Mouse (Mus musculus): ENCODE results near the gene Kifc3. TPM values are rescaled to one million over a fixed set of nuclear protein-coding genes. Genes with fewer than 3 reads are reported as not detected.

Gene Kifc3
- polyA plus RNA-seq, 1 experiment = 15.9 TPM

- no peak for TF ChIP-seq CTCF (IDR thresholded peaks at IDR 0.05; ENCODE audit: low read depth, low read length)
- TF ChIP-seq POLR2A (IDR thresholded peaks at IDR 0.05; ENCODE audit: borderline replicate concordance, low read depth, low read length) = no peak
- H3K4me1 ChIP-seq (ENCODE audit: control insufficient read depth, insufficient read depth, low read length) = no peaks in the 10 kb centered on the region
Observed at GRCm38 (mm10) chr8:95064531-95064930, 138.1 kb downstream of the Kifc3 start.

GRCm38 (mm10) chr8:95059812-95060533 lies 142.6 kb downstream of the Kifc3 start:
- H3K27ac ChIP-seq (ENCODE audit: insufficient read depth, low read depth, low read length) = no peak overlapping the region
- TF ChIP-seq CTCF (IDR thresholded peaks at IDR 0.05; ENCODE audit: low read depth, low read length) = no peak
- no peak for TF ChIP-seq POLR2A (IDR thresholded peaks at IDR 0.05; ENCODE audit: borderline replicate concordance, low read depth, low read length)
- H3K4me1 ChIP-seq (ENCODE audit: control insufficient read depth, insufficient read depth, low read length) = no peaks in the 10 kb centered on the region
- H3K4me3 ChIP-seq (ENCODE audit: insufficient read depth, low read length) = no peak overlapping the region

More at GRCm38 (mm10) chr8:95064531-95064930, 138.1 kb downstream of the Kifc3 start:
- H3K4me3 ChIP-seq (ENCODE audit: insufficient read depth, low read length) = no peak overlapping the region
- H3K27ac ChIP-seq (ENCODE audit: insufficient read depth, low read depth, low read length) = no peak overlapping the region

GRCm38 (mm10) chr8:95058661-95059060 lies 144.0 kb downstream of the Kifc3 start:
- Histone ChIP-seq H3K4me3 (ENCODE audit: insufficient read depth, low read length) (no peak overlapping the region), H3K27ac (ENCODE audit: insufficient read depth, low read depth, low read length) (no peak overlapping the region), H3K4me1 (ENCODE audit: control insufficient read depth, insufficient read depth, low read length) (no peaks in the 10 kb centered on the region)
- TF ChIP-seq POLR2A (IDR thresholded peaks at IDR 0.05; ENCODE audit: borderline replicate concordance, low read depth, low read length) = no peak

GRCm38 (mm10) chr8:95056414-95056813 lies 146.2 kb downstream of the Kifc3 start:
- no peak overlapping the region for H3K4me3 ChIP-seq (ENCODE audit: insufficient read depth, low read length)
- no peak for TF ChIP-seq POLR2A (IDR thresholded peaks at IDR 0.05; ENCODE audit: borderline replicate concordance, low read depth, low read length)
- TF ChIP-seq CTCF (IDR thresholded peaks at IDR 0.05; ENCODE audit: low read depth, low read length) = no peak
- H3K27ac ChIP-seq (ENCODE audit: insufficient read depth, low read depth, low read length) = no peak overlapping the region
- H3K4me1 ChIP-seq (ENCODE audit: control insufficient read depth, insufficient read depth, low read length) = no peaks in the 10 kb centered on the region

- no peak within 1 kb of the TSS for H3K4me3 ChIP-seq (ENCODE audit: insufficient read depth, low read length)
- H3K4me1 ChIP-seq (ENCODE audit: control insufficient read depth, insufficient read depth, low read length) = no peaks in the 10 kb centered on the region
- H3K27ac ChIP-seq (ENCODE audit: insufficient read depth, low read depth, low read length) = no peak within 1 kb of the TSS
- TF ChIP-seq POLR2A (IDR thresholded peaks at IDR 0.05; ENCODE audit: borderline replicate concordance, low read depth, low read length) (no peak), CTCF (IDR thresholded peaks at IDR 0.05; ENCODE audit: low read depth, low read length) (no peak)
Observed at GRCm38 (mm10) chr8:95054927-95055510, 147.6 kb downstream of the Kifc3 start, which contains the start of gene Drc7. Drc7 (plus strand) TSS chr8:95055103.

GRCm38 (mm10) chr8:95054438-95054837 lies 148.2 kb downstream of the Kifc3 start:
- Histone ChIP-seq H3K27ac (ENCODE audit: insufficient read depth, low read depth, low read length) (no peak overlapping the region), H3K4me3 (ENCODE audit: insufficient read depth, low read length) (no peak overlapping the region), H3K4me1 (ENCODE audit: control insufficient read depth, insufficient read depth, low read length) (no peaks in the 10 kb centered on the region)
- no peak for TF ChIP-seq CTCF (IDR thresholded peaks at IDR 0.05; ENCODE audit: low read depth, low read length)
- TF ChIP-seq POLR2A (IDR thresholded peaks at IDR 0.05; ENCODE audit: borderline replicate concordance, low read depth, low read length) = no peak

Other genes starting within 250 kb of the Kifc3 start
- gene Adgrg1, start 228.1 kb downstream of the Kifc3 start, polyA plus RNA-seq (2012; ENCODE audit: insufficient read depth, insufficient read length, missing spikeins) = 1.1 and 1.8 TPM in 2 replicates
- gene Adgrg3, start 185.1 kb downstream of the Kifc3 start, polyA plus RNA-seq (2012; ENCODE audit: insufficient read depth, insufficient read length, missing spikeins) = 0.23 TPM in 1 of 2 replicates, not detected in the other
- not detected in 2 replicates for gene Drc7, start 147.7 kb downstream of the Kifc3 start, polyA plus RNA-seq (2012; ENCODE audit: insufficient read depth, insufficient read length, missing spikeins)
- 7.7 and 11.2 TPM in 2 replicates for gene Katnb1, start 121.6 kb downstream of the Kifc3 start, polyA plus RNA-seq (2012; ENCODE audit: insufficient read depth, insufficient read length, missing spikeins)
- gene Cngb1, start 103.8 kb upstream of the Kifc3 start, polyA plus RNA-seq (2012; ENCODE audit: insufficient read depth, insufficient read length, missing spikeins) = 0.59 and 2.7 TPM in 2 replicates
- gene Tepp, start 107.8 kb upstream of the Kifc3 start, polyA plus RNA-seq (2012; ENCODE audit: insufficient read depth, insufficient read length, missing spikeins) = not detected in 2 replicates
- gene Zfp319, start 129.1 kb upstream of the Kifc3 start, polyA plus RNA-seq (2012; ENCODE audit: insufficient read depth, insufficient read length, missing spikeins) = 6.9 and 7.5 TPM in 2 replicates
- 35.0 and 35.2 TPM in 2 replicates for gene Usb1, start 129.5 kb upstream of the Kifc3 start, polyA plus RNA-seq (2012; ENCODE audit: insufficient read depth, insufficient read length, missing spikeins)
- not detected in 2 replicates for gene Mmp15, start 149.5 kb upstream of the Kifc3 start, polyA plus RNA-seq (2012; ENCODE audit: insufficient read depth, insufficient read length, missing spikeins)
- gene Cfap20, start 232.1 kb upstream of the Kifc3 start, polyA plus RNA-seq (2012; ENCODE audit: insufficient read depth, insufficient read length, missing spikeins) = 42.8 and 45.7 TPM in 2 replicates

Data from bone marrow macrophage, adult 2 months (primary cell).